Comparison of ENCODE assay signal across 8 mouse cellular contexts in the genomic region with DNA sequence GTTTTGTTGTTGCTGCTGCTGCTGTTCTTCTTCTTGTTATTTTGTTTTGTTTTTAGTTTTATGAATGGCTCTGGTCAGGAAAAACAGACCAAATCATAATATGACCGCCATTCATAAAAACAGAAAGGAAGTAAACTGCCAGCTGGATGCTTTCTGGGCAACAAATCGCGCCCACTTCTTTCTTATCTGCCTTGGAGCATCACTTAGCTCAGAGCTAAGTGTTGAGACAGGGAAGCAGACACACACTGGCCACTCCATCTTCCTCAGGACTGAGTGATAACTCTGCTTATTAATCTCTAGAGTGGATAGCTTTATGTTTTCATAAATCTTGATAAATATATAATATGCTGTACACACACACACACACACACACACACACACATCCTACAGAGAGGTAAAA.
DNase-seq lines count a peak whose midpoint lies in the region; ATAC-seq and TF ChIP-seq lines count a peak whose summit lies in the region.

No protein-coding gene starts in this region.

- H3K9ac ChIP-seq in liver, postnatal 0 days (replicated peaks) = no peak overlapping the region
- H3K9ac ChIP-seq in liver, embryonic 11.5 days (ENCODE audit: low read depth, low read length) = no peak overlapping the region
- no peak overlapping the region for H3K9ac ChIP-seq in forebrain, embryonic 14.5 days (ENCODE audit: low read length)
- H3K9ac ChIP-seq in neural tube, embryonic 13.5 days = no peak overlapping the region

- H3K4me2 ChIP-seq in liver, postnatal 0 days (ENCODE audit: low read depth, low read length) = 0 out of 2 replicates have a peak overlapping the region, but pooled peaks have one; percentile 18
- no peak overlapping the region for H3K4me2 ChIP-seq in liver, embryonic 11.5 days
- H3K4me2 ChIP-seq in forebrain, embryonic 14.5 days (ENCODE audit: low read length) = peak overlapping the region; percentile 34
- H3K4me2 ChIP-seq in neural tube, embryonic 13.5 days = peak overlapping the region; percentile 37; the same call in 1 of the 2 replicates

- H3K27ac ChIP-seq in heart, embryonic 10.5 days = peak overlapping the region; percentile 42; the same call in 1 of the 2 replicates
- H3K27ac ChIP-seq in liver, postnatal 0 days (ENCODE audit: low read depth) = no peak overlapping the region
- H3K27ac ChIP-seq in liver, embryonic 11.5 days (ENCODE audit: low read depth, low read length) = no peak overlapping the region
- H3K27ac ChIP-seq in forebrain, embryonic 14.5 days (ENCODE audit: low read depth, low read length) = no peak overlapping the region
- H3K27ac ChIP-seq in neural tube, embryonic 13.5 days (replicated peaks) = no peak overlapping the region

- no peak for TF ChIP-seq CTCF in liver, postnatal 0 days (IDR thresholded peaks at IDR 0.05; ENCODE audit: low read depth)

- ATAC-seq in liver, postnatal 0 days = no peak
- ATAC-seq in liver, embryonic 11.5 days (replicated peaks; ENCODE audit: low FRiP score) = no peak
- peak; percentile 57 for ATAC-seq in forebrain, embryonic 14.5 days
- ATAC-seq in neural tube, embryonic 13.5 days (ENCODE audit: low read depth) = peak; percentile 36; the same call in 1 of the 2 replicates

- WGBS in heart, embryonic 10.5 days = 69% methylated on average over 3 of the region's 3 CpGs
- WGBS in liver, postnatal 0 days (ENCODE audit: insufficient replicate concordance) = 63% methylated on average over 3 of the region's 3 CpGs
- 79% methylated on average over 3 of the region's 3 CpGs for WGBS in liver, embryonic 11.5 days
- 14% methylated on average over 3 of the region's 3 CpGs for WGBS in forebrain, embryonic 14.5 days
- WGBS in neural tube, embryonic 13.5 days = 74% methylated on average over 3 of the region's 3 CpGs

- no peaks in the 10 kb centered on the region for H3K9me3 ChIP-seq in heart, embryonic 10.5 days
- no peaks in the 10 kb centered on the region for H3K9me3 ChIP-seq in liver, postnatal 0 days (ENCODE audit: low read length)
- no peaks in the 10 kb centered on the region for H3K9me3 ChIP-seq in liver, embryonic 11.5 days (ENCODE audit: control insufficient read depth, low read length)
- H3K9me3 ChIP-seq in forebrain, embryonic 14.5 days (replicated peaks; ENCODE audit: control insufficient read depth, low read length) = no peaks in the 10 kb centered on the region
- no peaks in the 10 kb centered on the region for H3K9me3 ChIP-seq in neural tube, embryonic 13.5 days

- DNase-seq in heart, embryonic 10.5 days (ENCODE audit: low spot score) = no peak
- no peak for DNase-seq in heart, postnatal 4 days
- no peak for DNase-seq in liver, postnatal 0 days
- no peak for DNase-seq in liver, embryonic 11.5 days (ENCODE audit: low spot score)
- no peak for DNase-seq in forebrain, embryonic 14.5 days (ENCODE audit: low spot score)
- DNase-seq in embryo, embryonic 9.5 days (ENCODE audit: extremely low spot score) = no peak
- no peak for DNase-seq in cerebellum, postnatal 25 days

- H3K4me3 ChIP-seq in heart, embryonic 10.5 days = no peak overlapping the region
- H3K4me3 ChIP-seq in liver, postnatal 0 days (ENCODE audit: low read depth, low read length) = no peak overlapping the region
- H3K4me3 ChIP-seq in liver, embryonic 11.5 days (ENCODE audit: low read depth, low read length) = no peak overlapping the region
- no peak overlapping the region for H3K4me3 ChIP-seq in forebrain, embryonic 14.5 days (ENCODE audit: low read depth, low read length)
- H3K4me3 ChIP-seq in neural tube, embryonic 13.5 days = no peak overlapping the region

- H3K36me3 ChIP-seq in heart, embryonic 10.5 days = peaks cover 25% of the 10 kb centered on the region
- no peaks in the 10 kb centered on the region for H3K36me3 ChIP-seq in liver, postnatal 0 days (replicated peaks; ENCODE audit: insufficient read depth, low read length)
- H3K36me3 ChIP-seq in liver, embryonic 11.5 days (ENCODE audit: control insufficient read depth, insufficient read depth, low read length) = 0 out of 2 replicates have a peak, but pooled peaks cover 2% of the 10 kb centered on the region
- H3K36me3 ChIP-seq in forebrain, embryonic 14.5 days (ENCODE audit: control insufficient read depth, insufficient read depth, low read length) = no peaks in the 10 kb centered on the region
- no peaks in the 10 kb centered on the region for H3K36me3 ChIP-seq in neural tube, embryonic 13.5 days

- no peak for TF ChIP-seq EP300 in liver, postnatal 0 days (IDR thresholded peaks at IDR 0.05; ENCODE audit: low read depth)

- no peaks in the 10 kb centered on the region for H3K27me3 ChIP-seq in heart, embryonic 10.5 days (ENCODE audit: insufficient read depth, poor library complexity, severe bottlenecking)
- H3K27me3 ChIP-seq in liver, postnatal 0 days (ENCODE audit: insufficient read depth, low read length) = no peaks in the 10 kb centered on the region
- no peaks in the 10 kb centered on the region for H3K27me3 ChIP-seq in liver, embryonic 11.5 days (replicated peaks; ENCODE audit: control insufficient read depth, insufficient read depth, low read length)
- H3K27me3 ChIP-seq in forebrain, embryonic 14.5 days (replicated peaks; ENCODE audit: control insufficient read depth, insufficient read depth, low read length) = no peaks in the 10 kb centered on the region
- H3K27me3 ChIP-seq in neural tube, embryonic 13.5 days = peaks cover 10% of the 10 kb centered on the region; the same call in 1 of the 2 replicates

- peaks cover 32% of the 10 kb centered on the region for H3K4me1 ChIP-seq in heart, embryonic 10.5 days
- no peaks in the 10 kb centered on the region for H3K4me1 ChIP-seq in liver, postnatal 0 days (ENCODE audit: insufficient read depth)
- peaks cover 4% of the 10 kb centered on the region; the same call in 1 of the 2 replicates for H3K4me1 ChIP-seq in liver, embryonic 11.5 days (replicated peaks; ENCODE audit: control insufficient read depth, insufficient read depth, low read length)
- peaks cover 21% of the 10 kb centered on the region for H3K4me1 ChIP-seq in forebrain, embryonic 14.5 days (ENCODE audit: control insufficient read depth, insufficient read depth, low read length)
- peaks cover 30% of the 10 kb centered on the region for H3K4me1 ChIP-seq in neural tube, embryonic 13.5 days (replicated peaks)

Comparison
In these comparisons a context has a peak if more than half of its experiments do, and no peak if none do; other contexts are left out.
1. ATAC-seq: peak in forebrain, embryonic 14.5 days (single experiment) and neural tube, embryonic 13.5 days (single experiment); none in liver, postnatal 0 days (single experiment) and liver, embryonic 11.5 days (single experiment).